In the genomic region with DNA sequence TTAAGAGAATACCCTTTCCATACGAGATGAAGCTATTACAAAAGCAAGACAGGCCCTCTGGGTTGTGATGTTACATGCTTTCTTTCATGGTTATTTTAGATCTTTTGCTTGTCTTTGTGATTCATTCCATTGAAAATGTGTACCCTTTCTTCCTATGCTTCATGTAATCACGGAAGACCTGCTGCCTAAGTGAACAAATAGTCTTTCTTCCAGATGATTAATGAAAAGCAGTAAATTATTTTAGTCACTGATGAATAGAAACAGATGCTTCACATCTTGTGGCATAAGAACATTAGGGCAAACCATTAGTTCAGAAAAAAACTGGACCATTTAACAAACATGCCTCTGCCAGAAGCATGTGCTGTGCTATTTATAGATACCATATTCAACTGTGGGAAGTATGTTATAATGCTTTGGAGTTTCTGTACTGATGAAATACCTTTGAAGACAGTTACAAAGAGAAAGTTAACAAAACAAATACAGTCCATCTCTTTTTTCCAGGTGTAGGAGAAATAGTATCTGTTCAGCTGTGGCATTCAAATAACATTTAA, we compare ENCODE assay signal across 25 mouse cellular contexts. TPM values are rescaled to one million over a fixed set of nuclear protein-coding genes. Genes with fewer than 3 reads are reported as not detected.
DNase-seq lines count a peak whose midpoint lies in the region; ATAC-seq and TF ChIP-seq lines count a peak whose summit lies in the region.
"Had no signal": no experiment of that assay in that cellular context is flagged by ENCODE, and none has a peak within 500 bp of the region (broad histone marks: within the 10 kb centered on the region; RNA-seq: fewer than 3 reads in every experiment).

No protein-coding gene starts in this region.

- intact Hi-C loops in heart, postnatal 14 days (cut with DNase I) = no loop called here

- H3K27me3 ChIP-seq in heart, postnatal 0 days (ENCODE audit: control insufficient read depth, insufficient read depth, low read length) = no peaks in the 10 kb centered on the region
- peaks cover 3% of the 10 kb centered on the region; the same call in 1 of the 2 replicates for H3K27me3 ChIP-seq in neural tube, embryonic 12.5 days (replicated peaks)
- H3K27me3 ChIP-seq: forebrain, embryonic 12.5 days; heart, embryonic 15.5 days; liver, embryonic 15.5 days; midbrain, embryonic 13.5 days had no signal

- H3K9ac ChIP-seq in heart, postnatal 0 days (replicated peaks; ENCODE audit: low read depth, low read length) = no peak overlapping the region
- no peak overlapping the region for H3K9ac ChIP-seq in neural tube, embryonic 12.5 days
- H3K9ac ChIP-seq: forebrain, embryonic 12.5 days; heart, embryonic 15.5 days; liver, embryonic 15.5 days; midbrain, embryonic 13.5 days had no signal

- TF ChIP-seq CTCF in heart, postnatal 0 days (IDR thresholded peaks at IDR 0.05; ENCODE audit: low read depth) = no peak

- H3K4me2 ChIP-seq in heart, postnatal 0 days (ENCODE audit: low read depth, low read length) = no peak overlapping the region
- no peak overlapping the region for H3K4me2 ChIP-seq in neural tube, embryonic 12.5 days (replicated peaks)
- H3K4me2 ChIP-seq: forebrain, embryonic 12.5 days; heart, embryonic 15.5 days; liver, embryonic 15.5 days; midbrain, embryonic 13.5 days had no signal

- peak; percentile 8 for DNase-seq in heart, postnatal 0 days (ENCODE audit: low spot score)
- DNase-seq in heart, postnatal 14 days = no peak
- no peak for DNase-seq in neural tube, embryonic 10.5 days (ENCODE audit: extremely low spot score, low spot score)
- DNase-seq in mesoderm, embryonic 11.5 days (ENCODE audit: low read depth, low spot score) = peak; percentile 64
- DNase-seq in cerebellum, adult 8-10 months = no peak
- DNase-seq: adrenal gland, postnatal 25 days; cerebellum, adult 9-11 months; liver; thymus, adult 2 months; thymus, postnatal 4 days had no signal

- TF ChIP-seq EP300 in heart, postnatal 0 days (IDR thresholded peaks at IDR 0.05; ENCODE audit: low read depth) = no peak

- ATAC-seq in heart, postnatal 0 days (ENCODE audit: insufficient read depth, low read depth) = no peak
- peak; percentile 56 for ATAC-seq in neural tube, embryonic 12.5 days (ENCODE audit: low FRiP score, low read depth)
- ATAC-seq in erythroid progenitor cell, adult 5-6 weeks (replicated peaks; ENCODE audit: low FRiP score, poor library complexity, severe bottlenecking) = no peak
- ATAC-seq: hindbrain, postnatal 0 days; intestine, postnatal 0 days; midbrain, embryonic 13.5 days had no signal

- no peaks in the 10 kb centered on the region for H3K9me3 ChIP-seq in heart, postnatal 0 days (replicated peaks; ENCODE audit: control insufficient read depth, low read length)
- H3K9me3 ChIP-seq in neural tube, embryonic 12.5 days = no peaks in the 10 kb centered on the region
- H3K9me3 ChIP-seq: forebrain, embryonic 12.5 days; heart, embryonic 15.5 days; liver, embryonic 15.5 days had no signal

- WGBS in heart, postnatal 0 days = 48% methylated on average over 2 of the region's 2 CpGs
- WGBS in neural tube, embryonic 12.5 days = 1% methylated on average over 2 of the region's 2 CpGs

- 0 out of 2 replicates have a peak, but pooled peaks cover 5% of the 10 kb centered on the region for H3K4me1 ChIP-seq in heart, postnatal 0 days (ENCODE audit: control insufficient read depth, insufficient read depth)
- peaks cover 7% of the 10 kb centered on the region for H3K4me1 ChIP-seq in neural tube, embryonic 12.5 days
- H3K4me1 ChIP-seq: forebrain, embryonic 12.5 days; liver, embryonic 15.5 days had no signal

- H3K4me3 ChIP-seq in heart, postnatal 0 days (ENCODE audit: low read depth, low read length) = no peak overlapping the region
- H3K4me3 ChIP-seq in neural tube, embryonic 12.5 days = no peak overlapping the region
- H3K4me3 ChIP-seq: forebrain, embryonic 12.5 days; heart, embryonic 15.5 days; left cerebral cortex, adult 2 months; liver, embryonic 15.5 days; midbrain, embryonic 13.5 days had no signal

- no peak overlapping the region for H3K27ac ChIP-seq in heart, postnatal 0 days (ENCODE audit: low read depth)
- no peak overlapping the region for H3K27ac ChIP-seq in neural tube, embryonic 12.5 days
- H3K27ac ChIP-seq: forebrain, embryonic 12.5 days; heart, embryonic 15.5 days; hindbrain, postnatal 0 days; kidney, postnatal 0 days; left cerebral cortex, adult 2 months; liver, embryonic 15.5 days; midbrain, embryonic 13.5 days; stomach, postnatal 0 days had no signal

- H3K36me3 ChIP-seq in heart, postnatal 0 days (replicated peaks; ENCODE audit: control insufficient read depth, insufficient read depth, low read length) = no peaks in the 10 kb centered on the region
- H3K36me3 ChIP-seq in neural tube, embryonic 12.5 days = no peaks in the 10 kb centered on the region
- H3K36me3 ChIP-seq: forebrain, embryonic 12.5 days; heart, embryonic 15.5 days; liver, embryonic 15.5 days; midbrain, embryonic 13.5 days had no signal

RNA-seq across cellular contexts. Expression of a gene that starts 30.8 kb away (rescaled TPM):
- total RNA-seq in heart, postnatal 0 days (2014; rRNA removed; ENCODE audit: low replicate concordance) = 0.35 and 1.1 TPM in 2 replicates
- 0.79 and 1.1 TPM in 2 replicates for polyA plus RNA-seq in heart, postnatal 0 days (2015; fragmentation: Nextera tagmentation; extraction: Ambion mirVana)
- 1 to 10 TPM; 1.2 to 1.3 TPM for total RNA-seq in heart, postnatal 14 days (2021)
- 2.4 and 2.7 TPM in 2 replicates for polyA plus RNA-seq in neural tube, embryonic 12.5 days (2016; fragmentation: Nextera tagmentation; extraction: Ambion mirVana)
- total RNA-seq in erythroid progenitor cell, adult 5-6 weeks (2015; ENCODE audit: low replicate concordance) = not detected in 2 replicates
- not detected in 2 replicates for total RNA-seq in erythroid progenitor cell, adult 5-6 weeks (2017; ENCODE audit: low replicate concordance)
- total RNA-seq: common myeloid progenitor, adult 5-6 weeks; hematopoietic stem cell, adult 5-6 weeks; megakaryocyte, adult 5-6 weeks; monocyte, adult 5-6 weeks had no signal

Comparison
In these comparisons a context has a peak if more than half of its experiments do, and no peak if none do; other contexts are left out.
1. DNase-seq: peak in heart, postnatal 0 days (single experiment) and mesoderm, embryonic 11.5 days (single experiment); none in heart, postnatal 14 days (0 of 2), neural tube, embryonic 10.5 days (single experiment) and cerebellum, adult 8-10 months (single experiment).